Mouse (Mus musculus): ENCODE results near the gene Fbxl7. TPM values are rescaled to one million over a fixed set of nuclear protein-coding genes. Genes with fewer than 3 reads are reported as not detected.

Gene Fbxl7
- total RNA-seq, 1 experiment from 2014 or later = not detected

GRCm38 (mm10) chr15:26704966-26705365 is 190.4 kb downstream of the Fbxl7 start:
- ATAC-seq (replicated peaks; ENCODE audit: low read depth, poor library complexity, severe bottlenecking) = no peak

- no peak for ATAC-seq (replicated peaks; ENCODE audit: low read depth, poor library complexity, severe bottlenecking)
Observed at GRCm38 (mm10) chr15:26703156-26703840, 192.1 kb downstream of the Fbxl7 start.

DNA sequence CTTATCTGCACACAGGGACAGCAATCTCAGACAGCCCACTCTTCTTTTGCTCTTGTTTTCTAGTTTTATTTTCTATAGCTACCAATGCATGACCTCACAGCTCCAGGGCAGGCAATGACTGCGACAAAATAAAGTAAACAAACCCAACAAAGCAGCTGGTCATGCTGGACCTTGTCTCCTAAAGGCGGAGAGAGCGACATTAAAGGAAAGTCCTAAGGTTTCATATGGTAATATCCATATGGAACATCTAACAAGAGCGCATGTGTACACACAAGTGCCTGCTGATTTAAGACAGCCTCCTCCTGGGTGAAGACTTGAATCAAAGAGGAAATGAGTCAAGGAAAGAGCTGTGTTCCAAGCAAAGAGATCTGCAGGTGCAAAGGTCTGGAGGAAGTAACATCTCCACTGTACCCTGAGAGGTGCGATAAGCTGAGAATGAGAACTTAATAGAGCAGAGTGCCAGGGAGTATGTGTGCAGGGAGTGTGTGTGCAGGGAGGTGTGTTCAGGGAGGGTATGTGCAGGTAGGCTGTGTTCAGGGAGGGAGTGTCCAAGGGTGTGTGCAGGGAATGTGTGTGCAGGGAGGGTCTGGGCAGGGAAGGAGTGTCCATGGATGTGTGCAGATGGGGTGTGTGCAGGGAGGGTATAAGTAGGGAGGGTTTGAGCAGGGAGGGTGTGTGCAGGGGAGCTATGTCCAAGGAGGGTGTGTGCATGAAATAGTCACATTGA is 193.3 kb downstream of the Fbxl7 start:
- ATAC-seq (replicated peaks; ENCODE audit: low read depth, poor library complexity, severe bottlenecking) = no peak

GRCm38 (mm10) chr15:26693075-26693474 is 202.3 kb downstream of the Fbxl7 start:
- ATAC-seq (replicated peaks; ENCODE audit: low read depth, poor library complexity, severe bottlenecking) = no peak

DNA sequence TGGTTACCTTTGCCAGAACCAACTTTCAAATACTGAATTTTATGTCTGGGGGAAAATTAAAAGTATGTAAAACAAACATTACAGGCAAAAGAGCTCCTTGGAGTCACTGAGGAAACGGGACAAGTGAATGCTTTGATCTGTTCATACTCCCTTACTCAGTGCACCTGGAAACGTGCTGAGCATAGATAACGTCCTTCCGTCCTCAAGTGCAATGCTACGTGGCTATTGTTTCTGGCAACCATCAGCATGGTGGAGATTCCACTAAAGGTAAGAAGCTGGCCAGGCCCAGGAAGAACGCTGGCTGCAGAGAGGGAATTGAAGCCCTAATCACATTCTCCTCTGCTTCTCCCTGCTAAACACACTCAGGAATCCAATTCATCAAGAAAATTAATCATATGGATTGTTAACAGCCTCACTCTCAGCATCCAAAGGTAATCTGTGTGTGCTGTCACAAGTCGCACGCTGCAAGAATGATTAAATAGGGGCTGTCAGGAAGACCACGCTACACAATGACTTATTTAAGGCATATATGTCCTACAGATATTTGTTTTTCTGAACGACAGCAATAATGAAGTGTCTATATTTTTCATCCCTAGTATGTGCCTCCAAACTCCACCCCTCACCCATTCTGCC is 206.8 kb downstream of the Fbxl7 start:
- ATAC-seq (replicated peaks; ENCODE audit: low read depth, poor library complexity, severe bottlenecking) = no peak

DNA sequence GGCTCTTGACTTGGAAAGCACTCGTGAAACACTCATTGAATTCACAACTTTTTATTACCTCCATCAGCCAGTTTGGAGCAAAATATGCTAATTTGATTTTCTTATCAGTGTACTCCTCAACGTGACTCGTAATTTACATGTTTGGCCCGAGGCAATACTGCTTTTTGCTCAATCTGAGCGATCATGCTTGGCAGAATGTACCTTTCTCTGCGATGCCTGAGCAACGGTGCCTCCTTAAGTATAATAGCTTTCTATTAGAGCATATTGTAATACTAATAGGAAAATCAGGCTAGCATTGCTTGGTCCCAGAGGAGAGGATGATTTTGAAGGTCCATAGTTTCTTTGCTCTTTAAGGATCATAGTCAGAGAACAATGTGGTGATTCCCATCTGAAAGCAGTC is 207.7 kb downstream of the Fbxl7 start:
- ATAC-seq (replicated peaks; ENCODE audit: low read depth, poor library complexity, severe bottlenecking) = no peak

DNA sequence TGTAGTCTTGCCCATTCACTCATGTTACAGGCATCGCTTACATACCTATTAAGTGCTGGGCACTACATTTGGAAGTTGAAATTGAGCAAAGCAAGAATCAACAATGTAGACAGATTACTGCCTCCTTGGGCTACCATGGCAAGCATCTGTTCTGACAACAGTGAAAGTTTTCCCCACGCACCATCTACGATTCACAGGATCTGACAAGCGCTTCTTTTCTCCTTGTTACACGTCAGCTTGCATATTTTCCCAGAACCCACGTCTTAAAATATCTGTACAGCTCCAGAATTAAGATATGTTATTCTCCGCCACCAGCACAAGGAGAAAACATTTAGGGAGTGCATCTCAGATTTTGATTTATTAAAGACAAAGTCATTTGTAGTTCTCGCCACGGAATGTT is 213.1 kb downstream of the Fbxl7 start:
- no peak for ATAC-seq (replicated peaks; ENCODE audit: low read depth, poor library complexity, severe bottlenecking)

DNA sequence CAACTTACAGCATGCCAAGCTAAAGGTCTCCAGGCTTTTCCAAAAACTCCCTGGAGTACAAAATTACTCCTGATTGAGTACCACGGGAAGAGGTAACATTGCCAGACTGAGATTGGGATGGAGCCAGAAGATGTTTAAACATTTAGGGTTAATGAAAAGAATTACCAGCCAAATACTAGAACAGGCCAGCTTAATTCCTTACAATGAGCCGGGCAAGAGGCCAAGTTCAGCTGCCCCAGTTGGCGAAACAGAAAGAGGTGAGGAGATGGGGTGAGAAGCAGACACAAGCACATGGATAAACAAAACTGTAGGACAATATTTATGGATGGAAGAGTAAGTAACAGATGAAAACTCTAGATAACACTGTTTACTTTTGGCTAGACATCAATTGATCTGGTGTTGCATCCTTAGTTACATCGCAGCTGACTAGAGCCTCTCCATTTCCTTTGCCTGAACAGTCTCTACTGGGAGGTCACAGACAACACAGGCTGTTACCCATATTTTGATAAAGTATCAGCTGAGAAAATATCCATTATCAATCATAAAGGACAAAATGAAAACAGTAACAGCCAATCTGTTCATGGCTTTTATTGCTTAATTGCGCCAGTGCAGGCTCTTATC is 222.0 kb downstream of the Fbxl7 start:
- ATAC-seq (replicated peaks; ENCODE audit: low read depth, poor library complexity, severe bottlenecking) = no peak

- ATAC-seq (replicated peaks; ENCODE audit: low read depth, poor library complexity, severe bottlenecking) = no peak
Observed at GRCm38 (mm10) chr15:26654988-26655387, 240.4 kb downstream of the Fbxl7 start.

GRCm38 (mm10) chr15:26642563-26642962 is 252.8 kb downstream of the Fbxl7 start:
- no peak for ATAC-seq (replicated peaks; ENCODE audit: low read depth, poor library complexity, severe bottlenecking)

- ATAC-seq (replicated peaks; ENCODE audit: low read depth, poor library complexity, severe bottlenecking) = no peak
Observed at GRCm38 (mm10) chr15:26639726-26640125, 255.7 kb downstream of the Fbxl7 start.

DNA sequence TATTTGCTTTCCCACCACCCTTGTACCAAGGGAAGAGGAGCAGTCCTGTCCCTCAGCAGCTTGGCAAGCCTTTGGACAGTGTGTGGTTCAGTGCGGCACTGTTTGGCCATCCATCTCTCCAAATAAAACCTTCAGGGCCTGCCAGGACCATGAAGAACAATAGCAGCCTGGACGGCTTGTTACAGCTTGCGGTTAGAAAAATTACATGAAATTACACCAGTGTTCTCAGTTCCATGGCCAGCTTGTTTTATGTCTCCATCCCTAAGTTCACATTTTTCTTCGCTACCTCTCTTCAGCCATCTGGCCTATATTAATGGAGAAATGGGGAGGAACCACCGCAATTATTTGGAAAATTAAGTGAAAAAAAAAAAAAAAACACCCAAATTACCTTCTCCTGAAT is 259.8 kb downstream of the Fbxl7 start:
- ATAC-seq (replicated peaks; ENCODE audit: low read depth, poor library complexity, severe bottlenecking) = no peak

DNA sequence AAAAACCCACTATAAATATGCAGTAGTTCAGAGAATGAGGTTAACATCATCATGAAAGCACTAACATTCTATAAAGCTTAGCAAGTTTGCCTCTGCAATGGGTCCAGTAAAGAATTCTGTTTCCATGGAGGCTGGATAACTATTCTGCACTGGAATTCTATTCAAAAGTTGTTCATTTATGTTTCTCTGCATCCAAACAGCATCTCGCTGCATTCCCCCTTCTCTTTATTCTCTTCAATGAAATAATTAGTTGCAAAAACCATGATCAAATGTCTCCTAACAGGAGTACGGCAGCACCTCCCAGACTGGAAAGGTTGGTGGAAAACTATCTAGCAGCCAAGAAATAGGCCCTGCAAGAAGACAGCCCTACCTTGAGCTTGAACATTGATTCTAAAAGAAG is 267.2 kb downstream of the Fbxl7 start:
- ATAC-seq (replicated peaks; ENCODE audit: low read depth, poor library complexity, severe bottlenecking) = no peak

GRCm38 (mm10) chr15:26623242-26623641 is 272.1 kb downstream of the Fbxl7 start:
- no peak for ATAC-seq (replicated peaks; ENCODE audit: low read depth, poor library complexity, severe bottlenecking)

DNA sequence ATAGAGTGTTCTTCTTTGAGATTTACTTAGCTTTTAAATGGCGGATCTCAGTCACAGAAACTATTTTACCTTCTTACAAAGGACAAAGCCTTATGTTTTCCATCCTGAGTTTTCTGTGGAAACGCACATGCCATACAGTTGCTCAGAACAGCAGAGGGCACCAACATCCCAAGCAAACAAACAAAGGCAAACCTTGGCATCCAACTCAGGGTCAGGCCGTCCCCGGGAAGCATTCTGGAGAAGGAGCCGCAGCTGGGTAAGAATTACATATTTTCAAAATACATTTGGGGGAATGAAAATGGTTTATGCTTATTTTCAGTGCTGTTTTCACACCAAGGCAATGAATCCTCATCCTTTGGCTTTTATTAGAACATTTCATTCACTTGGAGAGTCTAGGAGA is 275.1 kb downstream of the Fbxl7 start:
- no peak for ATAC-seq (replicated peaks; ENCODE audit: low read depth, poor library complexity, severe bottlenecking)

GRCm38 (mm10) chr15:26619221-26619620 is 276.2 kb downstream of the Fbxl7 start:
- ATAC-seq (replicated peaks; ENCODE audit: low read depth, poor library complexity, severe bottlenecking) = no peak

GRCm38 (mm10) chr15:26596239-26596638 is 299.1 kb downstream of the Fbxl7 start:
- ATAC-seq (replicated peaks; ENCODE audit: low read depth, poor library complexity, severe bottlenecking) = no peak

- no peak for ATAC-seq (replicated peaks; ENCODE audit: low read depth, poor library complexity, severe bottlenecking)
Observed at GRCm38 (mm10) chr15:26579947-26580709, 315.3 kb downstream of the Fbxl7 start.

GRCm38 (mm10) chr15:26578500-26578899 is 316.9 kb downstream of the Fbxl7 start:
- ATAC-seq (replicated peaks; ENCODE audit: low read depth, poor library complexity, severe bottlenecking) = no peak

- ATAC-seq (replicated peaks; ENCODE audit: low read depth, poor library complexity, severe bottlenecking) = no peak
Observed at GRCm38 (mm10) chr15:26566076-26566475, 329.3 kb downstream of the Fbxl7 start.

Measured in common myeloid progenitor, adult 5-6 weeks (primary cell).